Mouse (Mus musculus): ENCODE data around the gene Pafah1b2. TPM values are rescaled to one million over a fixed set of nuclear protein-coding genes. Genes with fewer than 3 reads are reported as not detected.

The Pafah1b2 gene
- polyA plus RNA-seq, 1 experiment from 2014 or later, result 227 TPM

GRCm38 (mm10) chr9:45942464-45942863 lies 70.0 kb downstream of the Pafah1b2 start:
- 92% methylated on average over 16 of the region's 16 CpGs for WGBS
- Histone ChIP-seq H3K36me3 (replicated peaks; ENCODE audit: control insufficient read depth, insufficient read depth, low read depth, low read length) (peaks cover 2% of the 10 kb centered on the region), H3K9me3 (replicated peaks; ENCODE audit: control insufficient read depth, low read length) (no peaks in the 10 kb centered on the region), H3K27ac (replicated peaks; ENCODE audit: low read depth, low read length) (no peak overlapping the region), H3K9ac (replicated peaks; ENCODE audit: low read length) (no peak overlapping the region), H3K4me1 (ENCODE audit: control insufficient read depth, insufficient read depth, low read length) (no peaks in the 10 kb centered on the region), H3K27me3 (ENCODE audit: control insufficient read depth, insufficient read depth, low read length) (no peaks in the 10 kb centered on the region), H3K4me2 (ENCODE audit: low read depth, low read length) (no peak overlapping the region), H3K4me3 (ENCODE audit: low read depth, low read length) (no peak overlapping the region)
- no peak for ATAC-seq (replicated peaks; ENCODE audit: insufficient number of reproducible peaks, low FRiP score, low TSS enrichment, low read depth)
- DNase-seq (ENCODE audit: low spot score), result no peak

- H3K4me2 ChIP-seq (ENCODE audit: low read depth, low read length), result no peak overlapping the region
- no peak for ATAC-seq (replicated peaks; ENCODE audit: insufficient number of reproducible peaks, low FRiP score, low TSS enrichment, low read depth)
- H3K4me1 ChIP-seq (ENCODE audit: control insufficient read depth, insufficient read depth, low read length), result no peaks in the 10 kb centered on the region
- peaks cover 2% of the 10 kb centered on the region for H3K36me3 ChIP-seq (replicated peaks; ENCODE audit: control insufficient read depth, insufficient read depth, low read depth, low read length)
- 60% methylated on average over 18 of the region's 18 CpGs for WGBS
- no peaks in the 10 kb centered on the region for H3K9me3 ChIP-seq (replicated peaks; ENCODE audit: control insufficient read depth, low read length)
- no peaks in the 10 kb centered on the region for H3K27me3 ChIP-seq (ENCODE audit: control insufficient read depth, insufficient read depth, low read length)
- no peak for DNase-seq (ENCODE audit: low spot score)
- no peak overlapping the region for H3K9ac ChIP-seq (replicated peaks; ENCODE audit: low read length)
- no peak overlapping the region for H3K4me3 ChIP-seq (ENCODE audit: low read depth, low read length)
- no peak overlapping the region for H3K27ac ChIP-seq (replicated peaks; ENCODE audit: low read depth, low read length)
Measured at GRCm38 (mm10) chr9:45941329-45941888, 71.1 kb downstream of the Pafah1b2 start.

GRCm38 (mm10) chr9:45939794-45940193 lies 72.7 kb downstream of the Pafah1b2 start:
- H3K4me2 ChIP-seq (ENCODE audit: low read depth, low read length), result no peak overlapping the region
- no peak for ATAC-seq (replicated peaks; ENCODE audit: insufficient number of reproducible peaks, low FRiP score, low TSS enrichment, low read depth)
- no peak overlapping the region for H3K27ac ChIP-seq (replicated peaks; ENCODE audit: low read depth, low read length)
- H3K36me3 ChIP-seq (replicated peaks; ENCODE audit: control insufficient read depth, insufficient read depth, low read depth, low read length), result peaks cover 2% of the 10 kb centered on the region
- peaks cover 2% of the 10 kb centered on the region; the same call in 1 of the 2 replicates for H3K4me1 ChIP-seq (ENCODE audit: control insufficient read depth, insufficient read depth, low read length)
- no peaks in the 10 kb centered on the region for H3K27me3 ChIP-seq (ENCODE audit: control insufficient read depth, insufficient read depth, low read length)
- no peak overlapping the region for H3K9ac ChIP-seq (replicated peaks; ENCODE audit: low read length)
- 84% methylated on average over 6 of the region's 6 CpGs for WGBS
- DNase-seq (ENCODE audit: low spot score), result no peak
- no peak overlapping the region for H3K4me3 ChIP-seq (ENCODE audit: low read depth, low read length)
- no peaks in the 10 kb centered on the region for H3K9me3 ChIP-seq (replicated peaks; ENCODE audit: control insufficient read depth, low read length)

- ATAC-seq (replicated peaks; ENCODE audit: insufficient number of reproducible peaks, low FRiP score, low TSS enrichment, low read depth), result no peak
- Histone ChIP-seq H3K27me3 (ENCODE audit: control insufficient read depth, insufficient read depth, low read length) (no peaks in the 10 kb centered on the region), H3K36me3 (replicated peaks; ENCODE audit: control insufficient read depth, insufficient read depth, low read depth, low read length) (peaks cover 2% of the 10 kb centered on the region)
Measured at GRCm38 (mm10) chr9:45938952-45939637, 73.4 kb downstream of the Pafah1b2 start.

GRCm38 (mm10) chr9:45938088-45938487 lies 74.4 kb downstream of the Pafah1b2 start:
- Histone ChIP-seq H3K27me3 (ENCODE audit: control insufficient read depth, insufficient read depth, low read length) (no peaks in the 10 kb centered on the region), H3K9me3 (replicated peaks; ENCODE audit: control insufficient read depth, low read length) (no peaks in the 10 kb centered on the region), H3K4me3 (ENCODE audit: low read depth, low read length) (no peak overlapping the region), H3K9ac (replicated peaks; ENCODE audit: low read length) (no peak overlapping the region), H3K27ac (replicated peaks; ENCODE audit: low read depth, low read length) (no peak overlapping the region), H3K4me2 (ENCODE audit: low read depth, low read length) (no peak overlapping the region), H3K36me3 (replicated peaks; ENCODE audit: control insufficient read depth, insufficient read depth, low read depth, low read length) (peaks cover 2% of the 10 kb centered on the region), H3K4me1 (ENCODE audit: control insufficient read depth, insufficient read depth, low read length) (peaks cover 2% of the 10 kb centered on the region; the same call in 1 of the 2 replicates)
- 91% methylated on average over 8 of the region's 8 CpGs for WGBS
- no peak for ATAC-seq (replicated peaks; ENCODE audit: insufficient number of reproducible peaks, low FRiP score, low TSS enrichment, low read depth)
- DNase-seq (ENCODE audit: low spot score), result no peak

More at GRCm38 (mm10) chr9:45938952-45939637, 73.4 kb downstream of the Pafah1b2 start:
- H3K4me2 ChIP-seq (ENCODE audit: low read depth, low read length), result no peak overlapping the region
- H3K4me1 ChIP-seq (ENCODE audit: control insufficient read depth, insufficient read depth, low read length), result peaks cover 2% of the 10 kb centered on the region; the same call in 1 of the 2 replicates
- H3K27ac ChIP-seq (replicated peaks; ENCODE audit: low read depth, low read length), result no peak overlapping the region
- no peak overlapping the region for H3K4me3 ChIP-seq (ENCODE audit: low read depth, low read length)
- H3K9ac ChIP-seq (replicated peaks; ENCODE audit: low read length), result no peak overlapping the region
- H3K9me3 ChIP-seq (replicated peaks; ENCODE audit: control insufficient read depth, low read length), result no peaks in the 10 kb centered on the region
- WGBS, result 87% methylated on average over 15 of the region's 15 CpGs
- DNase-seq (ENCODE audit: low spot score), result no peak

GRCm38 (mm10) chr9:45936883-45937282 lies 75.6 kb downstream of the Pafah1b2 start:
- peak; percentile 76 for DNase-seq (ENCODE audit: low spot score)
- peaks cover 2% of the 10 kb centered on the region for H3K36me3 ChIP-seq (replicated peaks; ENCODE audit: control insufficient read depth, insufficient read depth, low read depth, low read length)
- H3K9ac ChIP-seq (replicated peaks; ENCODE audit: low read length), result no peak overlapping the region
- H3K4me1 ChIP-seq (ENCODE audit: control insufficient read depth, insufficient read depth, low read length), result peaks cover 2% of the 10 kb centered on the region; the same call in 1 of the 2 replicates
- no peak overlapping the region for H3K27ac ChIP-seq (replicated peaks; ENCODE audit: low read depth, low read length)
- no peak overlapping the region for H3K4me3 ChIP-seq (ENCODE audit: low read depth, low read length)
- no peaks in the 10 kb centered on the region for H3K9me3 ChIP-seq (replicated peaks; ENCODE audit: control insufficient read depth, low read length)
- no peaks in the 10 kb centered on the region for H3K27me3 ChIP-seq (ENCODE audit: control insufficient read depth, insufficient read depth, low read length)
- ATAC-seq (replicated peaks; ENCODE audit: insufficient number of reproducible peaks, low FRiP score, low TSS enrichment, low read depth), result 0 out of 2 replicates have a peak, but pooled peaks have one; percentile 36
- 23% methylated on average over 3 of the region's 3 CpGs for WGBS
- H3K4me2 ChIP-seq (ENCODE audit: low read depth, low read length), result no peak overlapping the region

GRCm38 (mm10) chr9:45935628-45936210 lies 76.8 kb downstream of the Pafah1b2 start, which contains the start of gene Tagln:
Tagln (minus strand) TSS chr9:45936058.
- Histone ChIP-seq H3K4me2 (ENCODE audit: low read depth, low read length) (peak within 1 kb of the TSS; percentile 44), H3K27ac (replicated peaks; ENCODE audit: low read depth, low read length) (no peak within 1 kb of the TSS), H3K36me3 (replicated peaks; ENCODE audit: control insufficient read depth, insufficient read depth, low read depth, low read length) (no peaks in the 10 kb centered on the region; the same call in none of the 2 replicates), H3K9ac (replicated peaks; ENCODE audit: low read length) (peak within 1 kb of the TSS; percentile 46), H3K4me1 (ENCODE audit: control insufficient read depth, insufficient read depth, low read length) (peaks cover 2% of the 10 kb centered on the region; the same call in 1 of the 2 replicates), H3K27me3 (ENCODE audit: control insufficient read depth, insufficient read depth, low read length) (no peaks in the 10 kb centered on the region), H3K4me3 (ENCODE audit: low read depth, low read length) (peak within 1 kb of the TSS; percentile 6; the same call in 1 of the 2 replicates), H3K9me3 (replicated peaks; ENCODE audit: control insufficient read depth, low read length) (no peaks in the 10 kb centered on the region)
- peak; percentile 28 for DNase-seq (ENCODE audit: low spot score)
- WGBS, result 7% methylated on average over 21 of the region's 21 CpGs
- ATAC-seq (replicated peaks; ENCODE audit: insufficient number of reproducible peaks, low FRiP score, low TSS enrichment, low read depth), result 0 out of 2 replicates have a peak, but pooled peaks have one; percentile 22
